8 mouse cellular contexts compared by ENCODE assay signal in the genomic region with DNA sequence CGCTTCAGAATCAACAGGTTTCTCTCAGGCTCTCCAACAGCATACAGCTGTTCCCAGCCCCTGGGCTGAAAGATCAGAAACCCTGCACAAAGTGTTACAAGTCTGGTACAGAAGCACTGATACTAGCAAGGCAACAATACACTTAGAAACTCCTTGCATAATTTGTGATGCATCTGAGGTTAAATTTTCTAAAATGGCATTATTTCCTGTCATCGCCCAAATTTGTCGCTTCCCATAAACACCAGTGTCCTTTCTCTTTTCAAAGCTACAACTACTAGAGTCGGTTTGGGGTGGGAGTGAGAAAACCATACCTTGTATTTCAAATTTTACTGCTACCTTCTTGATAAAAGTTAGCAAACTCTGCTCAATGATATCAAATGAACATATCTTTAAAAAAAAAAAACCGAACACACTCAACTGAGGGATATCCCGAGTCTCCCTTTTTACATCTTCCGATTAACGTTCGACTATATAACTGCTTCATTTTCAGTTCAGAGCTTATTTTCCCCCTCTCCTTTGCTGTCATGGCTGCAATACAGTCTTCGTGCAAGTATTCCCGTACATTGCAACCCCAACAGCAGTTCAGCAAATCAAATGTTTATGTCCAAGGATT. TPM values are rescaled to one million over a fixed set of nuclear protein-coding genes. Genes with fewer than 3 reads are reported as not detected.
DNase-seq lines count a peak whose midpoint lies in the region; ATAC-seq and TF ChIP-seq lines count a peak whose summit lies in the region.

No protein-coding gene starts in this region.

- TF ChIP-seq EP300 in liver, embryonic 14.5 days (IDR thresholded peaks at IDR 0.05; ENCODE audit: low read depth) = no peak

- H3K9me3 ChIP-seq in liver, embryonic 14.5 days (ENCODE audit: control insufficient read depth, low read length) = no peaks in the 10 kb centered on the region

- ATAC-seq in liver, embryonic 14.5 days (ENCODE audit: insufficient read depth) = no peak

- no peaks in the 10 kb centered on the region for H3K27me3 ChIP-seq in cerebellum, adult 2 months (ENCODE audit: control insufficient read depth, insufficient read depth, low read length)
- H3K27me3 ChIP-seq in liver, embryonic 14.5 days (ENCODE audit: control insufficient read depth, insufficient read depth, low read length) = no peaks in the 10 kb centered on the region

- H3K27ac ChIP-seq in cerebellum, adult 2 months (ENCODE audit: insufficient read depth, low read length) = peak overlapping the region; percentile 88
- peak overlapping the region; percentile 87 for H3K27ac ChIP-seq in liver, embryonic 14.5 days

- H3K4me2 ChIP-seq in liver, embryonic 14.5 days (ENCODE audit: low read depth) = peak overlapping the region; percentile 95

- 3% methylated on average over 11 of the region's 11 CpGs for WGBS in cerebellum, adult 2 months
- 4% methylated on average over 11 of the region's 11 CpGs for WGBS in liver, embryonic 14.5 days (ENCODE audit: insufficient replicate concordance)

- H3K4me1 ChIP-seq in cerebellum, adult 2 months (ENCODE audit: control insufficient read depth, insufficient read depth, low read length) = peaks cover 6% of the 10 kb centered on the region; the same call in 1 of the 2 replicates
- peaks cover 15 to 20% of the 10 kb centered on the region in 2 experiments for H3K4me1 ChIP-seq in liver, embryonic 14.5 days (replicated peaks; ENCODE audit: control insufficient read depth in 2 of 2, insufficient read depth in 2 of 2, low read length in 1 of 2)

- TF ChIP-seq POLR2A in cerebellum, adult 2 months (IDR thresholded peaks at IDR 0.05; ENCODE audit: borderline replicate concordance, insufficient read depth, low read length) = no peak

- TF ChIP-seq CTCF in cerebellum, adult 2 months (IDR thresholded peaks at IDR 0.05; ENCODE audit: borderline replicate concordance, insufficient read depth, low read depth, low read length) = no peak
- no peak for TF ChIP-seq CTCF in liver, embryonic 14.5 days (IDR thresholded peaks at IDR 0.05; ENCODE audit: low read depth)

- H3K9ac ChIP-seq in liver, embryonic 14.5 days (replicated peaks) = peak overlapping the region; percentile 99

- peak overlapping the region; percentile 92 for H3K4me3 ChIP-seq in cerebellum, adult 2 months (replicated peaks; ENCODE audit: insufficient read depth, low read depth, low read length)
- peak overlapping the region; percentile 96 to 97 for H3K4me3 ChIP-seq in liver, embryonic 14.5 days (ENCODE audit: insufficient read depth in 1 of 2, low read depth in 2 of 2, low read length in 2 of 2)

- peaks cover 38% of the 10 kb centered on the region for H3K36me3 ChIP-seq in liver, embryonic 14.5 days (replicated peaks; ENCODE audit: control insufficient read depth, insufficient read depth, low read depth)

- DNase-seq in cerebellum, adult 2 months = no peak
- DNase-seq in cerebellum, adult 9-11 months = no peak
- DNase-seq in thymus, postnatal 14 days = peak; percentile 30
- DNase-seq in thymus, adult 18-20 months = no peak
- no peak for DNase-seq in liver, embryonic 14.5 days (ENCODE audit: low read depth in 3 of 3, low spot score in 3 of 3)
- DNase-seq in right cerebral cortex, postnatal 25 days = no peak
- DNase-seq in layer of hippocampus, postnatal 14 days (ENCODE audit: low spot score in 2 of 2) = no peak
- DNase-seq in ovary, postnatal 36 days (ENCODE audit: low spot score) = no peak

RNA-seq across cellular contexts. Expression of a gene that starts 1.2 kb away (rescaled TPM):
- 260 and 273 TPM in 2 replicates for polyA plus RNA-seq in cerebellum, adult 2 months (2012; rRNA removed)
- polyA plus RNA-seq in liver, embryonic 14.5 days (2012; rRNA removed) = 161 and 198 TPM in 2 replicates
- 393 and 406 TPM in 2 replicates for polyA plus RNA-seq in liver, embryonic 14.5 days (2014; fragmentation: Nextera tagmentation; extraction: Ambion mirVana)
- 100 to 1,000 TPM; 352 to 361 TPM for total RNA-seq in layer of hippocampus, postnatal 14 days (2021)

RNA-seq across cellular contexts. Expression of a gene that starts 20.7 kb away (rescaled TPM):
- polyA plus RNA-seq in cerebellum, adult 2 months (2012; rRNA removed) = 75.1 and 77.2 TPM in 2 replicates
- polyA plus RNA-seq in liver, embryonic 14.5 days (2012; rRNA removed) = 138 and 151 TPM in 2 replicates
- 233 and 256 TPM in 2 replicates for polyA plus RNA-seq in liver, embryonic 14.5 days (2014; fragmentation: Nextera tagmentation; extraction: Ambion mirVana)
- total RNA-seq in layer of hippocampus, postnatal 14 days (2021) = 100 to 1,000 TPM; 188 to 227 TPM

RNA-seq across cellular contexts. Expression of a gene that starts 29.4 kb away (rescaled TPM):
- polyA plus RNA-seq in cerebellum, adult 2 months (2012; rRNA removed) = 93.2 and 104 TPM in 2 replicates
- polyA plus RNA-seq in liver, embryonic 14.5 days (2012; rRNA removed) = 96.0 and 109 TPM in 2 replicates
- 118 and 125 TPM in 2 replicates for polyA plus RNA-seq in liver, embryonic 14.5 days (2014; fragmentation: Nextera tagmentation; extraction: Ambion mirVana)
- 10 to 100 TPM; 43.4 to 47.1 TPM for total RNA-seq in layer of hippocampus, postnatal 14 days (2021)

RNA-seq across cellular contexts. Expression of a gene that starts 43.2 kb away (rescaled TPM):
- polyA plus RNA-seq in cerebellum, adult 2 months (2012; rRNA removed) = 98.2 and 102 TPM in 2 replicates
- 27.8 and 31.9 TPM in 2 replicates for polyA plus RNA-seq in liver, embryonic 14.5 days (2012; rRNA removed)
- polyA plus RNA-seq in liver, embryonic 14.5 days (2014; fragmentation: Nextera tagmentation; extraction: Ambion mirVana) = 50.7 and 50.9 TPM in 2 replicates
- total RNA-seq in layer of hippocampus, postnatal 14 days (2021) = 10 to 100 TPM; 68.8 to 72.5 TPM

RNA-seq across cellular contexts. Expression of a gene that starts 59.4 kb away (rescaled TPM):
- 7.3 and 8.5 TPM in 2 replicates for polyA plus RNA-seq in cerebellum, adult 2 months (2012; rRNA removed)
- polyA plus RNA-seq in liver, embryonic 14.5 days (2012; rRNA removed) = 2.1 and 2.2 TPM in 2 replicates
- polyA plus RNA-seq in liver, embryonic 14.5 days (2014; fragmentation: Nextera tagmentation; extraction: Ambion mirVana) = 2.0 and 2.2 TPM in 2 replicates
- total RNA-seq in layer of hippocampus, postnatal 14 days (2021) = 10 to 100 TPM in 1 of 2 experiments, 1 to 10 TPM in 1; 8.7 to 10.6 TPM
